Comparison of ENCODE assay signal across 13 mouse cellular contexts in the genomic region with DNA sequence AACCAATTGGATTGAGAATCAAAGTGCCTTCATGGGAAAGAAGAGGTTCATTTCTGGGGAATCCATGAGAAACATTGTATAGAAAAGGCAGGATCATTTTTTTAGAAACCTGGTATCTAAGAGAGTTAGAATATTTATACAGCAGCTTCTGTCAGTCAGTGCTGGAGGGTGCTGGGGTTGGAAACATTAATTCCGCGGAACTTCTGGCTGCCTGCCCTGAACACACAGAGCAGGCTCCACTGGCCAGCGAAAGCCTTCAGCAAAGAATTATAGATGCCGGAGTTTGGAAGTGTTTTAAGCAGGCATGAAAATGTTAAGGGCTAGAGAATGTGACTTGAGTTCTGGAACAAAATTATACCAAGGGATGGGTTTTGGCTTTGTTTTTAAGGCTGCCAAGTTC.
DNase-seq lines count a peak whose midpoint lies in the region; ATAC-seq and TF ChIP-seq lines count a peak whose summit lies in the region.
"Had no signal": no experiment of that assay in that cellular context is flagged by ENCODE, and none has a peak within 500 bp of the region (broad histone marks: within the 10 kb centered on the region; RNA-seq: fewer than 3 reads in every experiment).

No protein-coding gene starts in this region.

- WGBS in kidney, embryonic 15.5 days = 63% methylated on average over 4 of the region's 4 CpGs
- WGBS in neural tube, embryonic 15.5 days = 65% methylated on average over 4 of the region's 4 CpGs
- 48% methylated on average over 4 of the region's 4 CpGs for WGBS in stomach, postnatal 0 days

- ATAC-seq in kidney, embryonic 15.5 days (replicated peaks; ENCODE audit: low FRiP score) = no peak
- 0 out of 2 replicates have a peak, but pooled peaks have one; percentile 63 for ATAC-seq in neural tube, embryonic 15.5 days (ENCODE audit: low FRiP score)
- ATAC-seq in stomach, postnatal 0 days (ENCODE audit: low FRiP score, low TSS enrichment) = no peak

- H3K4me2 ChIP-seq in kidney, embryonic 15.5 days = no peak overlapping the region
- 0 out of 2 replicates have a peak overlapping the region, but pooled peaks have one; percentile 6 for H3K4me2 ChIP-seq in neural tube, embryonic 15.5 days
- H3K4me2 ChIP-seq in stomach, postnatal 0 days (replicated peaks; ENCODE audit: low read depth) = no peak overlapping the region
- H3K4me2 ChIP-seq: limb, embryonic 15.5 days had no signal

- no peak overlapping the region for H3K9ac ChIP-seq in kidney, embryonic 15.5 days
- H3K9ac ChIP-seq in neural tube, embryonic 15.5 days (replicated peaks) = no peak overlapping the region
- no peak overlapping the region for H3K9ac ChIP-seq in stomach, postnatal 0 days (ENCODE audit: low read length)
- H3K9ac ChIP-seq: limb, embryonic 15.5 days had no signal

- TF ChIP-seq CTCF in stomach, postnatal 0 days (IDR thresholded peaks at IDR 0.05; ENCODE audit: low read depth) = no peak

- H3K27ac ChIP-seq in kidney, embryonic 15.5 days = no peak overlapping the region
- H3K27ac ChIP-seq in neural tube, embryonic 15.5 days (replicated peaks) = no peak overlapping the region
- no peak overlapping the region for H3K27ac ChIP-seq in stomach, postnatal 0 days (replicated peaks)
- H3K27ac ChIP-seq: limb, embryonic 15.5 days had no signal

- H3K27me3 ChIP-seq in kidney, embryonic 15.5 days = no peaks in the 10 kb centered on the region
- no peaks in the 10 kb centered on the region for H3K27me3 ChIP-seq in neural tube, embryonic 15.5 days (replicated peaks)
- H3K27me3 ChIP-seq in stomach, postnatal 0 days (ENCODE audit: control insufficient read depth, insufficient read depth, low read length) = no peaks in the 10 kb centered on the region
- H3K27me3 ChIP-seq: limb, embryonic 15.5 days had no signal

- H3K4me3 ChIP-seq in kidney, embryonic 15.5 days (replicated peaks) = no peak overlapping the region
- no peak overlapping the region for H3K4me3 ChIP-seq in neural tube, embryonic 15.5 days (replicated peaks)
- H3K4me3 ChIP-seq in stomach, postnatal 0 days (ENCODE audit: low read depth, low read length) = no peak overlapping the region
- H3K4me3 ChIP-seq: limb, embryonic 15.5 days had no signal

- no peaks in the 10 kb centered on the region for H3K9me3 ChIP-seq in kidney, embryonic 15.5 days (replicated peaks)
- H3K9me3 ChIP-seq in neural tube, embryonic 15.5 days (replicated peaks) = no peaks in the 10 kb centered on the region
- no peaks in the 10 kb centered on the region for H3K9me3 ChIP-seq in stomach, postnatal 0 days (ENCODE audit: control insufficient read depth, low read length)
- H3K9me3 ChIP-seq: limb, embryonic 15.5 days had no signal

- H3K4me1 ChIP-seq in kidney, embryonic 15.5 days = no peaks in the 10 kb centered on the region
- no peaks in the 10 kb centered on the region for H3K4me1 ChIP-seq in neural tube, embryonic 15.5 days
- H3K4me1 ChIP-seq in stomach, postnatal 0 days (replicated peaks; ENCODE audit: control insufficient read depth, insufficient read depth) = no peaks in the 10 kb centered on the region
- H3K4me1 ChIP-seq: limb, embryonic 15.5 days had no signal

- no peaks in the 10 kb centered on the region for H3K36me3 ChIP-seq in kidney, embryonic 15.5 days
- H3K36me3 ChIP-seq in neural tube, embryonic 15.5 days = no peaks in the 10 kb centered on the region
- H3K36me3 ChIP-seq in stomach, postnatal 0 days (ENCODE audit: control insufficient read depth, insufficient read depth, low read length) = no peaks in the 10 kb centered on the region
- H3K36me3 ChIP-seq: limb, embryonic 15.5 days had no signal

- peak; percentile 10 to 12 for DNase-seq in cerebellum, postnatal 36 days
- DNase-seq in cerebellum, adult 11 months = no peak
- peak; percentile 40 for DNase-seq in kidney, postnatal 10 days
- DNase-seq in neural tube, embryonic 10.5 days (ENCODE audit: extremely low spot score, low spot score) = no peak
- peak; percentile 13 for DNase-seq in stomach, postnatal 0 days (ENCODE audit: low spot score)
- no peak for DNase-seq in thymus, adult 18-20 months
- DNase-seq: embryo, embryonic 11 days; heart, adult 18-20 months; heart, postnatal 14 days; thymus, postnatal 36 days had no signal

- TF ChIP-seq EP300 in stomach, postnatal 0 days (optimal IDR thresholded peaks at IDR 0.05) = no peak

Comparison
In these comparisons a context has a peak if more than half of its experiments do, and no peak if none do; other contexts are left out.
1. DNase-seq: peak in cerebellum, postnatal 36 days (2 of 2), kidney, postnatal 10 days (single experiment) and stomach, postnatal 0 days (single experiment); none in cerebellum, adult 11 months (single experiment), neural tube, embryonic 10.5 days (single experiment) and thymus, adult 18-20 months (0 of 2).